Mouse (Mus musculus) thymus, adult 2 months (tissue): Measurements from ENCODE around the gene Snx18.

ENCODE experiments used
- CTCF ChIP-seq: fragments of 200-500 bp; IDR thresholded peaks from 2 replicates; pipeline ENCODE4 v1.5.1; 2012; ENCODE audit warnings: mild to moderate bottlenecking, control low read depth, low read length, moderate library complexity, borderline replicate concordance; ENCODE audit not compliant: control insufficient read depth, poor library complexity, insufficient read depth; ENCODE audit errors: extremely low read depth
- POLR2A ChIP-seq: fragments of 200-500 bp; IDR thresholded peaks from 2 replicates; pipeline ENCODE4 v1.6.1; 2012; ENCODE audit warnings: mild to moderate bottlenecking, low read length, control low read depth, moderate library complexity; ENCODE audit not compliant: control insufficient read depth, poor library complexity, insufficient read depth; ENCODE audit errors: extremely low read depth

DNA sequence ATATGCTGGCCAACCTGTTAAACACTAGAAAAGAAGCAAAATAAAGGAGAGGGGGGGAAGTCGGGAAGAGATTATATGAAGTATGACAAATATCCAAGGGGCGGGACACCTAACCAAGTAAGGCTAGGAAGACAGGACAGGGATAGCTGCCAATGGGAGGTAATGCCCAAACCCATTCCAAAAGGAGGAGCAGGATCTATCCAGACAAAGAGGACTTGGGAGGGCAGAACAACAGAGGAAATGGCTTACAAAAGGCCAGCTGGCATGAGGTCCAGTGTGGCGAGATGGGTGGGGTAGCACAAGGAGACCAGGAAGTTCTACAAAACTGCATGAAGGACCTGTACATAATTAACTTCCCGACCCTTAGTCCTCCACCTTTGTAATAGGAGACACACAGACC lies 34.8 kb downstream of the Snx18 start:
- TF ChIP-seq POLR2A (no peak), CTCF (no peak)
